Mouse (Mus musculus): ENCODE measurements around the gene Cpe. TPM values are rescaled to one million over a fixed set of nuclear protein-coding genes. Genes with fewer than 3 reads are reported as not detected.
"Not testable (repeated sequence)": the region's sequence is repeated elsewhere in the genome, so short reads cannot be mapped to it uniquely, and the experiment has no call there.

The Cpe gene
- total RNA-seq, 4 experiments from 2014 or later: 2,072 to 2,143 (median 2,114) TPM

DNA sequence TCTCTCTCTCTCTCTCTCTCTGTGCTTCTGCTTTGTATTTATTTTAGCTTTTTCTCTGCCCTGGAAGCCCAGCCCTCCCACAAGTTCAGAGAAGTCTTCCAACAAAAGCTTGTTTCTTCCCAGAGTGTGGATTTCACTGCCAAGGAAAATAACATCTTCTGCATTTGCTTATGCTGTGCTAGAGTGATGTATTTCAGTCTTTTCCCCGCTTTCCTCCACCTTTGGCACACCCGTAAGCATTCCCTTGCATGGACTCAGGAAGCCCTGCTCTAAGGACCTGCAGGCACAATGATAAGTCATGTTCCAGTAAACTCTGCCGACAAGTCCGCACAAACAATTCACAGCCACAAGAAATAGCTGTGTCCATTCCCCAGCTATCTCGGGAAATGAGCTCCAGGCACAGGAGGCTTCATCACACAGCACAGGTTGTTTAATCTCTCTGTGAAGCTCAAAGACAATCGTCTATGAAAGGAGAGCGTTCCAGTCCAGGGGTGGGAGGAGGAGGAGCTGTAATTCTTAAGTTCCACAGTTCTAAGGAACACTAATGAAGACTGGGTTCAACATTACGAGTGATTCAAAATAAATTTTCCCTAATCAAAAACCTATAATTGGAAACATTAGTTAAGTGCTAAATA lies 17.8 kb downstream of the Cpe start:
- no peak for DNase-seq (ENCODE audit: low spot score in 2 of 2)

GRCm38 (mm10) chr8:64672920-64673319 lies 19.9 kb downstream of the Cpe start:
- DNase-seq (ENCODE audit: low spot score in 2 of 2): no peak

- DNase-seq (ENCODE audit: low spot score in 2 of 2): no peak
Observed at GRCm38 (mm10) chr8:64671937-64672336, 20.9 kb downstream of the Cpe start.

- not testable (repeated sequence) for DNase-seq (ENCODE audit: low spot score in 2 of 2)
Observed at GRCm38 (mm10) chr8:64666305-64666704, 26.5 kb downstream of the Cpe start.

DNA sequence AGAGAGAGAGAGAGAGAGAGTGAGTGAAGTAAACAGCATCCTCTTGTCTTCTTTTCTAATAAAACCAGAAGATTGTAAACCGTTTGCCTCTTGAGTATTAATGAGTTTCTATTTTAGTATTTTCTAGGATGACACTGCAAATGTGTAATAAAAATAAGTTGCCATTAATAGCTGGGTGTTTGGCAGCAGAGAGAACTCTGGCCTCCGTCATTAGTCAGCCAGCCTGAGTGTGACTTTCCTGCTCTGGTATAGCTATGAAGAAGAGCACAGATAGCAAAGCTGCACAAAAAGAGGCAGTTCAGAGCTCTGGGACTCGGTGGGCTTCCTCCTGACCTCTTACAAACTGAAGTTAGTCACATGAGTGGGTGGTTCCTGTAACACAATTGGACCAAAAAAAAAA lies 27.3 kb downstream of the Cpe start:
- no peak for DNase-seq (ENCODE audit: low spot score in 2 of 2)

- no peak for DNase-seq (ENCODE audit: low spot score in 2 of 2)
Observed at GRCm38 (mm10) chr8:64664811-64665210, 28.0 kb downstream of the Cpe start.

DNA sequence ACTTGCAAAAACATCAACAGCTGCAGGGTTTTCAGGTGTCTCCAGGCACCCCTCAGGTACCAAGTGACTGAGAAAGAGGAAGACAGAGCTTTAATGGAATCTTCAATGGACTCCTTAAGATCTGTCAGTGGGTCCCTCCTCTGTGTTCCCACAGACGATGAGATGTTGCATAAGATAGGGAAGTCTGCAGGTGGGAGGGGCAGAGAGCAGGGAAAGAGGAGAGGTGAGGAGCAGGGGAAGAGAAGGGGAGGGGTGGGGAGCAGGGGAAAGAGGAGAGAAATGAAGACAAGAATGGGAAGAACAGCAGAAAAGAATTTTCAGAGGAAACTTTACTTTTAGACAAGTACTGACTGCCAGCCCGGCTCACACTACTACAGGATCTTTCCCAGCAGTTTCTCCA lies 28.5 kb downstream of the Cpe start:
- no peak for DNase-seq (ENCODE audit: low spot score in 2 of 2)

DNA sequence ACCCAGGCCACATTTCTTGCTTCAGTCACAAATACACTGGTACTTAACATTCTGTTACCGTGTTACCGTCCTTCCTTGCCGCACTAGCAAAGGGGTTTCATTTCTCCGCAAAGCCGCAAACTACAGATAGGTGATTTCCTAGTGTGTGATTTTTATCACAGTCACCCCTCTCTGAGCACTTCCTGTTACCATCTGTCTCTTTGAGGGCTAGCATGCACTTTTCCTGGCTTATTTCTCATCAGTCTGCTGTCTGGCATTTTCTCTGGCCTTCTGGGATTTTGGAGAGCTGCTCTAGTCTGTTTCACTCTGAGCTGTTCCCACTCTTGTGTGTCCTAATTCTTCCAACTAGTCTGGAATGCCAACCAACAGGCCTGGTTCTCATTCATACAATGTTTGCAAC lies 33.8 kb downstream of the Cpe start:
- peak in 1 of 2 experiments; percentile 77 for DNase-seq (ENCODE audit: low spot score in 2 of 2)

DNA sequence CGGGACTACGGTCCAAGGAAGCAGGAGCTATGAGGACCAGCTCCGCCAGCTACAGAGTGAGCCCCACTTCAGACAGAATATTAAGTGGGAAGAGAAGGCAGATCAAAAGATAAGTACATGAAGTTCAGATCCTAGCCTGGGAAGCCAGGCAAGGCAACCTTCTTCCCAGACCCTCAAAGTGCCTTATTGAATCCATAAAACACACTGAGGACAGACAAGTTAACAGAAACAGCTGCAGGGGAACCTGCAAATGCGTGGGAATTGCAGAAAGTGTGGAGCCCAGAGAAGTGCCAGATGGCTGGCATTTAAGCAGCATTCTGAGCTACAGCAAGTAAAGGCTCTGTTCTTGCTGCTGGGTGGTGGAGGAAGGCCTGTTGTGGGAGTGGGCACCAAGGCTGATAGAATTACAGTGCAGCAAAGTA lies 34.9 kb downstream of the Cpe start:
- peak; percentile 60 to 87 for DNase-seq (ENCODE audit: low spot score in 2 of 2)

DNA sequence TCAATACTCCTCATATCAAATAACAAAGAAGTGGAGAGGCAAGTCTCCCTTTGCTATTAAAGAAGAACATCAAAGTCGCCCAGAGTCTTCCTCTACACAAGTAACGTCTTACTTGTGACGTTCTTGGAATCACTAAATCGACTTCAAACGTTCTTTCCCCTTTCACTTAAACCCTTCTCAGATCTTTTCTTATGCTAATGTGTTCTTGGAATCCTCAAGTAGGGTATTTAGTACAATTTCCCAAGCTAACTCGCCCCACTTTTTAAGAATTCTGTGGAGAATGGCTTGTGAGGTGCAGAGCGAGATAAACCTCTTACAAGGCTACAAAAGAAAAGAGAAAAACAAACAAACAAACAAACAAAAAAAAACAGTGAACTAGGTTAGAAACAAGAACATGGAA lies 35.3 kb downstream of the Cpe start:
- DNase-seq (ENCODE audit: low spot score in 2 of 2): no peak

- DNase-seq (ENCODE audit: low spot score in 2 of 2): no peak
Observed at GRCm38 (mm10) chr8:64655887-64656286, 37.0 kb downstream of the Cpe start.

DNA sequence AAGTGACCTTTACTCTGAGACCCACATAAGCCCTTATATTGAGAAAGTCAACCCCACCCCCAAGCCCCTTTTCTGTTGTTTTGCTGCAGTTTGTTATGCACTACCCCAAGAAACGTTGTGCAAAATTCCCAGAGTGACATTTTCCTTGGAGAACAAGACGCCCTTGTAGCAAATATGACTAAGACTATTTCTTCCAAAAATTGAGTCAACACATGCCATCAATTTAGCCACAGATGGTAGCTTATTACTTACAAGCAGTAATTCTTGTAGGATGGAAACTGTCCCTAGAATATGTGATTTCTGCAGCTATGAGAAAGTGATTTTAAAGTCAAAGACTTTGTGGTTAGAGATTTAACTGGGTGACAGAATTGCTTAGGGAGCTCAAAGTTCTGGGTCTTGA lies 37.8 kb downstream of the Cpe start:
- no peak for DNase-seq (ENCODE audit: low spot score in 2 of 2)

DNA sequence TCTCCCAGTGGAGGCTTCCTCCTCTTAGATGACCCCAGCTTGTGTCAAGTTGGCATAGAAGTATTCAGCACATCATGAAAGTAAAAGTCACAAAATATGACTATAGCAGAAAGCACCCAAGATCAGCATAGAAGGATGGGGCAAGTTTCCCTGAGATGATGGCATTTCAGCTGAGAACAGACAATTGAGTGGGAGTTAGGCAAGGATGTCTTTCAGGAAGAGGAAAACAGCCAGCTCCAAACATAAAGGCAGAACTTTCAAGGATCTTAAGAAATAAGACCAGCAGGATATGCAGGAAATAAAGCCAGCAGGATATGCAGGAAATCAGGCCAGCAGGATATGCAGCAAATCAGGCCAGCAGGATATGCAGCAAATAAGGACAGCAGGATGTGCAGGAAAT lies 40.6 kb downstream of the Cpe start:
- DNase-seq (ENCODE audit: low spot score in 2 of 2): no peak

- DNase-seq (ENCODE audit: low spot score in 2 of 2): no peak
Observed at GRCm38 (mm10) chr8:64648063-64648462, 44.8 kb downstream of the Cpe start.

- DNase-seq (ENCODE audit: low spot score in 2 of 2): no peak
Observed at GRCm38 (mm10) chr8:64647148-64647547, 45.7 kb downstream of the Cpe start.

GRCm38 (mm10) chr8:64646421-64646820 lies 46.4 kb downstream of the Cpe start:
- no peak for DNase-seq (ENCODE audit: low spot score in 2 of 2)

- DNase-seq (ENCODE audit: low spot score in 2 of 2): peak in 1 of 2 experiments; percentile 56
Observed at GRCm38 (mm10) chr8:64644108-64645005, 48.5 kb downstream of the Cpe start.

GRCm38 (mm10) chr8:64643382-64643781 lies 49.5 kb downstream of the Cpe start:
- DNase-seq (ENCODE audit: low spot score in 2 of 2): no peak

DNA sequence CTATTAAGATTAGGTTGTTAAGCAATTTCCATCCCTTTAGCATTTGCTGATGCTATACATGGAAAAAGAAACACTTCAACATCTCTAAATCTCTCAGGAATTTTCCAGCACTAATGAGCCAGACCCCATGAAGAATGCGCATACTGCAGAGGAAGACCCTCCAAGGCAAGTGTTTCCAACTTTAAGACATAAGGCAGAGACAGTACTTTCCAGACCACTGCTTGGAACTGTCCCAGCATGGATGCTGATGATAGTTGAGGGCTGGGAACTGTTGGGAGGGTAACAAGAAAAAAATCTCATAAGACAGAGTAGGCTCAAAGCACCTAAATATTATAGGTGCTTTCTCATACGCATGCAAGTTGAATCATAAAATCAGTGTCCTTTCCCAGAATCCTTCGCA lies 50.1 kb downstream of the Cpe start:
- DNase-seq (ENCODE audit: low spot score in 2 of 2): no peak

DNA sequence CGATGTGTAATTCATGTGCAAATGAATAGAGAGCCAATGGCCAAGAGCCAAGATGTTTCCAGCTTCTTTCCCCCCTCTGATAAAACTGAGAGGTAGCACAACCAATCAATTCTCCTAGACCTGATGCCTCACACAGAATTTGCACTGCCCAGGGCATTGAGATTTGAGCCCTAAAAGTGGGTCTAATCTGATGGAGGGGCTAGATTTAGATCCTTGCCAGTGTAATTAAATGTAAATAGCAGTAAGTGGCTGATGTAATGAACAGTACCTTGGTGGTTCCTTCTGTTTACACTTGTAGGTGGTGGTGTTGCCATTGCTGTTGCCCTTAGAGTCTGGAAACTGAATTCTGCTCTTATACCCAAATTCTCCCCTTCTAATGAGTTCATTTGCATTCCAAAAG lies 52.3 kb downstream of the Cpe start:
- DNase-seq (ENCODE audit: low spot score in 2 of 2): no peak

- no peak for DNase-seq (ENCODE audit: low spot score in 2 of 2)
Observed at GRCm38 (mm10) chr8:64639676-64640075, 53.2 kb downstream of the Cpe start.

GRCm38 (mm10) chr8:64634901-64635300 lies 58.0 kb downstream of the Cpe start:
- DNase-seq (ENCODE audit: low spot score in 2 of 2): no peak
